Mouse (Mus musculus): ENCODE measurements around the gene Sdk1. TPM values are rescaled to one million over a fixed set of nuclear protein-coding genes. Genes with fewer than 3 reads are reported as not detected.

The Sdk1 gene
- polyA plus RNA-seq, 1 experiment from 2014 or later = 3.6 TPM

- no peak for ATAC-seq (ENCODE audit: insufficient read depth, low FRiP score, low read depth)
- Histone ChIP-seq H3K36me3 (no peaks in the 10 kb centered on the region), H3K9me3 (no peaks in the 10 kb centered on the region), H3K4me1 (no peaks in the 10 kb centered on the region), H3K27me3 (replicated peaks) (no peaks in the 10 kb centered on the region), H3K9ac (no peak overlapping the region), H3K27ac (no peak overlapping the region), H3K4me2 (no peak overlapping the region), H3K4me3 (replicated peaks) (no peak overlapping the region)
- WGBS = 81% methylated on average over 3 of the region's 3 CpGs
Observed at GRCm38 (mm10) chr5:141506344-141506743, 265.1 kb downstream of the Sdk1 start.

GRCm38 (mm10) chr5:141524801-141525715 lies 283.8 kb downstream of the Sdk1 start:
- no peak for ATAC-seq (ENCODE audit: insufficient read depth, low FRiP score, low read depth)
- 21% methylated on average over 13 of the region's 13 CpGs for WGBS
- Histone ChIP-seq H3K4me2 (no peak overlapping the region), H3K4me3 (replicated peaks) (no peak overlapping the region), H3K27me3 (replicated peaks) (no peaks in the 10 kb centered on the region), H3K36me3 (no peaks in the 10 kb centered on the region), H3K9me3 (no peaks in the 10 kb centered on the region), H3K9ac (no peak overlapping the region), H3K4me1 (0 out of 2 replicates have a peak, but pooled peaks cover 3% of the 10 kb centered on the region), H3K27ac (no peak overlapping the region)

DNA sequence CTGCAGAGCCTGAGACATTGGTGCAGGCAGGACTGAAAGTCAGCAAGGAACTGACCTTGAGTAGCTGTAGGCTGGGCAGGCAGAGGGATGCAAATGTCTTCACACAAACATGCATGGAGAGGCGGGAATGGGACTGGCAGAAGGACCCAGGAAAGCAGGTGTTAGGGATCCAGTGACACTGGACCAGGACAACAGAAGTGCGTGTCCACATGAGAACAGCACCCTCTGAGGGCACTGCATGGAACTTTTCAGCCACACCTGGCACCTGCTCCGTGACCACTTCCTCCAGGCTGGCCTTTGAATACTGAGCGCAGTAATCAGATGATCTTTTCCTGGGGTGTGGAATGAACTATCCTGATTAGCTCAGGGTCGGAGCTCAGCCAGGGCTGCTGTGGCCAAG lies 298.9 kb downstream of the Sdk1 start:
- H3K36me3 ChIP-seq = no peaks in the 10 kb centered on the region
- no peak overlapping the region for H3K9ac ChIP-seq
- H3K4me2 ChIP-seq = no peak overlapping the region
- no peaks in the 10 kb centered on the region for H3K27me3 ChIP-seq (replicated peaks)
- H3K4me1 ChIP-seq = no peaks in the 10 kb centered on the region
- H3K27ac ChIP-seq = no peak overlapping the region
- no peak overlapping the region for H3K4me3 ChIP-seq (replicated peaks)
- H3K9me3 ChIP-seq = no peaks in the 10 kb centered on the region
- 65% methylated on average over 5 of the region's 5 CpGs for WGBS
- no peak for ATAC-seq (ENCODE audit: insufficient read depth, low FRiP score, low read depth)

GRCm38 (mm10) chr5:141542890-141543666 lies 301.8 kb downstream of the Sdk1 start:
- H3K36me3 ChIP-seq = no peaks in the 10 kb centered on the region
- H3K4me2 ChIP-seq = no peak overlapping the region
- H3K27ac ChIP-seq = no peak overlapping the region
- no peaks in the 10 kb centered on the region for H3K27me3 ChIP-seq (replicated peaks)
- H3K9ac ChIP-seq = no peak overlapping the region
- no peak for ATAC-seq (ENCODE audit: insufficient read depth, low FRiP score, low read depth)
- WGBS = 23% methylated on average over 8 of the region's 8 CpGs
- no peaks in the 10 kb centered on the region for H3K9me3 ChIP-seq
- H3K4me3 ChIP-seq (replicated peaks) = no peak overlapping the region
- H3K4me1 ChIP-seq = no peaks in the 10 kb centered on the region

GRCm38 (mm10) chr5:141553444-141553843 lies 312.2 kb downstream of the Sdk1 start:
- H3K27ac ChIP-seq = no peak overlapping the region
- peaks cover 7% of the 10 kb centered on the region; the same call in 1 of the 2 replicates for H3K4me1 ChIP-seq
- 52% methylated on average over 9 of the region's 9 CpGs for WGBS
- no peak overlapping the region for H3K4me3 ChIP-seq (replicated peaks)
- no peaks in the 10 kb centered on the region for H3K27me3 ChIP-seq (replicated peaks)
- no peak overlapping the region for H3K4me2 ChIP-seq
- H3K9ac ChIP-seq = no peak overlapping the region
- ATAC-seq (ENCODE audit: insufficient read depth, low FRiP score, low read depth) = no peak; the same call in 1 of the 2 replicates
- H3K36me3 ChIP-seq = no peaks in the 10 kb centered on the region
- no peaks in the 10 kb centered on the region for H3K9me3 ChIP-seq

DNA sequence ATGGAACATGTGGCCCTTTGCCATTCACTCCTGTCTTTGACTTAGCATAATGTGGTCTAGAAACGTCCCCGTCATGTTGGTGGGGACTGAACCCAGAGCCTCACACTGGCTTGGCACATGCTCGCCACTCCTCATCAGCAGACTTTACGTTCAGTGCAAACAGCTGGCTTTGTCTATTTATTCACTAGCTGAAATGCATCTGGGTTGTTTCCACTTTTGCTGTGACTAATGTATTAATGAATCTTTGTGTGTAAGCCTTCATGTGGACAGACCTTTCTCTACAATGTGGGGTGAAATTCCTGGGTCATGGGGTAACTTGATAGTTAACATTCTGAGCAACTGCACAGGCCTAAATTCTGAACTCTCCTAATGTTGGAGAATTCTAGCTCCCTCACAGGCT lies 317.4 kb downstream of the Sdk1 start:
- H3K4me2 ChIP-seq = no peak overlapping the region

GRCm38 (mm10) chr5:141560325-141560724 lies 319.0 kb downstream of the Sdk1 start:
- 46% methylated on average over 5 of the region's 5 CpGs for WGBS

More for the DNA sequence above, 317.4 kb downstream of the Sdk1 start:
- Histone ChIP-seq H3K9me3 (no peaks in the 10 kb centered on the region), H3K4me3 (replicated peaks) (no peak overlapping the region), H3K4me1 (peaks cover 7% of the 10 kb centered on the region; the same call in 1 of the 2 replicates), H3K9ac (no peak overlapping the region), H3K27me3 (replicated peaks) (no peaks in the 10 kb centered on the region), H3K27ac (no peak overlapping the region), H3K36me3 (no peaks in the 10 kb centered on the region)
- WGBS = 36% methylated on average over 4 of the region's 4 CpGs
- no peak for ATAC-seq (ENCODE audit: insufficient read depth, low FRiP score, low read depth)

DNA sequence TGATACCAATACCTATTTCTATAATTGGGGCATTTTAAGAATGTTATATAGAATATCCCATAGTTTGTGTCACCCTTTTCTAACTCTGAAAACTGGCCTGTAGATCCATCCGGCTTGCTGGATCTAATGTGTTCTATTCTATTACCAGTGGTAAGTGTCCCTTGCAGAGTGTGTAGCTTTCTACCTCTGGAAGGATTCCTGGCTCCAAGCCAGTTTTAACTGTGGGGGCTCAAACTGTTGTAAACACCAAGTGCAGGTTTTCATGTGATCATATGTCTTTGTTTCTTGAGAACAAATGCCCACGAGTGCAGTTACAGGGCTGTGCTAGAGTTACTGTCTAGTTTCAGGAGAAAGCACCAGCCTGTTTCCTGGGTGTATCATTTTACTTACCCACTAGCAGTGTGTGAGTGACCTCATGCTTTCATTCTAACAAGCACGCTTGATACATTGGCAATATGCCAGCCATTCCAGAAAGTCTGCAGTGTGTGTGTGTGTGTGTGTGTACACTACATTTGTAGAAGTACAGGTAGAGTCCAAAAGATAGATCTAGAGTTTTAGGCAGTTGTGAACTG lies 320.8 kb downstream of the Sdk1 start:
- H3K4me2 ChIP-seq = no peak overlapping the region
- H3K9me3 ChIP-seq = no peaks in the 10 kb centered on the region
- H3K9ac ChIP-seq = no peak overlapping the region
- H3K27me3 ChIP-seq (replicated peaks) = no peaks in the 10 kb centered on the region
- no peaks in the 10 kb centered on the region for H3K36me3 ChIP-seq
- H3K4me3 ChIP-seq (replicated peaks) = no peak overlapping the region
- peaks cover 5% of the 10 kb centered on the region; the same call in 1 of the 2 replicates for H3K4me1 ChIP-seq
- WGBS = 27% methylated on average over 3 of the region's 3 CpGs
- ATAC-seq (ENCODE audit: insufficient read depth, low FRiP score, low read depth) = no peak
- H3K27ac ChIP-seq = no peak overlapping the region

More at GRCm38 (mm10) chr5:141560325-141560724, 319.0 kb downstream of the Sdk1 start:
- Histone ChIP-seq H3K27me3 (replicated peaks) (no peaks in the 10 kb centered on the region), H3K9ac (no peak overlapping the region), H3K4me1 (peaks cover 7% of the 10 kb centered on the region; the same call in 1 of the 2 replicates), H3K36me3 (no peaks in the 10 kb centered on the region), H3K9me3 (no peaks in the 10 kb centered on the region), H3K4me2 (no peak overlapping the region), H3K27ac (no peak overlapping the region), H3K4me3 (replicated peaks) (no peak overlapping the region)
- ATAC-seq (ENCODE audit: insufficient read depth, low FRiP score, low read depth) = no peak

GRCm38 (mm10) chr5:141564197-141564596 lies 322.9 kb downstream of the Sdk1 start:
- no peak overlapping the region for H3K4me2 ChIP-seq
- H3K27me3 ChIP-seq (replicated peaks) = no peaks in the 10 kb centered on the region
- no peaks in the 10 kb centered on the region for H3K36me3 ChIP-seq
- no peak overlapping the region for H3K9ac ChIP-seq
- no peaks in the 10 kb centered on the region; the same call in 1 of the 2 replicates for H3K4me1 ChIP-seq
- 81% methylated on average over 5 of the region's 5 CpGs for WGBS
- H3K9me3 ChIP-seq = no peaks in the 10 kb centered on the region
- ATAC-seq (ENCODE audit: insufficient read depth, low FRiP score, low read depth) = no peak
- H3K4me3 ChIP-seq (replicated peaks) = no peak overlapping the region
- H3K27ac ChIP-seq = no peak overlapping the region

GRCm38 (mm10) chr5:141568106-141568505 lies 326.8 kb downstream of the Sdk1 start:
- Histone ChIP-seq H3K27ac (no peak overlapping the region), H3K4me1 (no peaks in the 10 kb centered on the region), H3K9me3 (no peaks in the 10 kb centered on the region), H3K27me3 (replicated peaks) (no peaks in the 10 kb centered on the region), H3K4me3 (replicated peaks) (no peak overlapping the region), H3K4me2 (no peak overlapping the region), H3K36me3 (no peaks in the 10 kb centered on the region), H3K9ac (no peak overlapping the region)
- no peak for ATAC-seq (ENCODE audit: insufficient read depth, low FRiP score, low read depth)
- WGBS = 80% methylated on average over 2 of the region's 2 CpGs

GRCm38 (mm10) chr5:141570442-141570841 lies 329.2 kb downstream of the Sdk1 start:
- H3K36me3 ChIP-seq = no peaks in the 10 kb centered on the region
- WGBS = 79% methylated on average over 6 of the region's 6 CpGs
- peaks cover 4% of the 10 kb centered on the region; the same call in 1 of the 2 replicates for H3K4me1 ChIP-seq
- H3K9ac ChIP-seq = no peak overlapping the region
- H3K9me3 ChIP-seq = no peaks in the 10 kb centered on the region
- no peak overlapping the region for H3K4me3 ChIP-seq (replicated peaks)
- H3K27ac ChIP-seq = no peak overlapping the region
- no peak overlapping the region for H3K4me2 ChIP-seq
- H3K27me3 ChIP-seq (replicated peaks) = no peaks in the 10 kb centered on the region
- ATAC-seq (ENCODE audit: insufficient read depth, low FRiP score, low read depth) = no peak
